Mouse (Mus musculus) heart, embryonic 13.5 days (tissue): ENCODE data around the gene Dock2. TPM values are rescaled to one million over a fixed set of nuclear protein-coding genes. Genes with fewer than 3 reads are reported as not detected.

Experiments
- ATAC-seq: fragments of 200-750 bp; cut with Nextera tagmentation; 2 replicates; pipeline ENCODE4 v1.8.0; 2017; ENCODE audit warnings: moderate TSS enrichment; ENCODE audit not compliant: insufficient number of reproducible peaks, low FRiP score, low TSS enrichment; ENCODE audit errors: extremely low read depth
- H3K27ac ChIP-seq: fragments of 300-500 bp; sonication (generic); replicated peaks from 2 replicates; pipeline ENCODE4 v1.5.1; 2015; ENCODE audit warnings: moderate library complexity, mild to moderate bottlenecking, inconsistent platforms
- H3K27me3 ChIP-seq: fragments of 300-500 bp; sonication (generic); replicated peaks from 2 replicates; pipeline ENCODE4 v1.6.1; 2015; ENCODE audit warnings: mild to moderate bottlenecking, inconsistent platforms
- H3K36me3 ChIP-seq: fragments of 300-500 bp; sonication (generic); 2 replicates; pipeline ENCODE4 v1.6.1; 2015; ENCODE audit warnings: mild to moderate bottlenecking, inconsistent platforms
- H3K4me1 ChIP-seq: fragments of 300-500 bp; sonication (generic); 2 replicates; pipeline ENCODE4 v1.6.1; 2015; ENCODE audit warnings: inconsistent platforms
- H3K4me2 ChIP-seq: fragments of 300-500 bp; sonication (generic); 2 replicates; pipeline ENCODE4 v1.6.1; 2015; ENCODE audit warnings: inconsistent platforms, mild to moderate bottlenecking, moderate library complexity
- H3K4me3 ChIP-seq: fragments of 300-500 bp; sonication (generic); 2 replicates; pipeline ENCODE4 v1.5.1; 2015; ENCODE audit warnings: moderate library complexity, mild to moderate bottlenecking, inconsistent platforms
- H3K9ac ChIP-seq: fragments of 300-500 bp; sonication (generic); 2 replicates; pipeline ENCODE4 v1.6.1; 2015; ENCODE audit warnings: inconsistent platforms, mild to moderate bottlenecking, moderate library complexity
- H3K9me3 ChIP-seq: fragments of 300-500 bp; sonication (generic); 2 replicates; pipeline ENCODE4 v1.6.1; 2016; ENCODE audit warnings: inconsistent platforms
- WGBS: fragments of 180-500 bp; shearing (Covaris S2); methylation state at CpG from one replicate; pipeline ENCODE4 v1.1.7; 2015; ENCODE audit warnings: mixed read lengths; 5-methylcytosine and 5-hydroxymethylcytosine counted together
- polyA plus RNA-seq: library from polyadenylated mRNA; unstranded; fragments of >200 nt; fragmentation: Nextera tagmentation; extraction: Ambion mirVana; gene quantifications from 2 replicates; pipeline ENCODE4 v1.2.1, GENCODE M21; 2015

The Dock2 gene
- polyA plus RNA-seq, 1 experiment from 2014 or later = 0.80 TPM

DNA sequence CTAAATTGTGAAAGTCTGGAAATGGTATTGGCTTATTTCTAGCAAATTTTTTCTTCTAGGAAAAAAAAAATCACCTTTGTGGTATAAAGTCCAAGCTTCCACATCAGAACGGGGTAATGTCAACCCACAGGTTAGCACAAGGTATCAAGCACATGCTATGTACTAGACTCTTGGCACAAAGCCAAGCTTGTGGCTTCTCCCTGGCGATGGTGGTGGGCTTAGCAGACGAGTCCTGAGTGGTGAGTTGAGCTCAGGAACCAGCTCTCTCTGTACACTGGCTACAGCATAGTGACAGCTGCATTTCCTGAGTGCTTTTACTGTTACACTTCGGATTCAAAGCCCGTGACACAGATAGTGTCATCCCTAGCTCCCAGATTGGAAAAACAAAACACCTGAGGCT is 472.0 kb downstream of the Dock2 start:
- H3K9me3 ChIP-seq = no peaks in the 10 kb centered on the region
- H3K27me3 ChIP-seq = 0 out of 2 replicates have a peak, but pooled peaks cover under 1% of the 10 kb centered on the region
- H3K4me1 ChIP-seq = no peaks in the 10 kb centered on the region
- H3K36me3 ChIP-seq = no peaks in the 10 kb centered on the region
- whole genome bisulfite sequencing = 48% methylated on average over 5 of the region's 5 CpGs
- H3K4me2 ChIP-seq = no peak overlapping the region
- H3K27ac ChIP-seq = no peak overlapping the region
- H3K4me3 ChIP-seq = no peak overlapping the region
- H3K9ac ChIP-seq = no peak overlapping the region
- no peak for ATAC-seq

DNA sequence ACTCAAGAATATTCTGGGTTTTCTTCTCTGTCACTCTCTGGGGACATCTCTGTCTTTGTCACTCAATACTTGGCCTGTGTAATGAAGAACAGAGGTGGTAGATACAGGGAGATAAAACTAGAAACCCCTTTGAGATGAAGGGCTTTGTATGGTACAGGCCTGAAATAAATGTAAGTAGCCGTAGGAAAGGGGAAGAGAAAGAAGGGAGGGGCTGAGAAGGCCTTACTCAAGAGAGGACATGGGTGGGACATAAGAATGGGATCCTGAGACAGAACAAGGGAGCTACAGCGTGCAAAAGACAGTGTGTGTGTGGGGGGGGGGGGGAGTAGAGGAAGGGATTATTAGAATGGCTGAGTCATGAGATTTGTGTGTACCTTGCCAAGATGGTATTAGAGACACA is 474.3 kb downstream of the Dock2 start:
- H3K4me3 ChIP-seq = no peak overlapping the region
- H3K4me2 ChIP-seq = no peak overlapping the region
- no peaks in the 10 kb centered on the region for H3K4me1 ChIP-seq
- H3K9me3 ChIP-seq = no peaks in the 10 kb centered on the region
- no peak overlapping the region for H3K9ac ChIP-seq
- no peaks in the 10 kb centered on the region for H3K36me3 ChIP-seq
- H3K27me3 ChIP-seq = no peaks in the 10 kb centered on the region
- WGBS = 53% methylated on average over 2 of the region's 2 CpGs
- no peak overlapping the region for H3K27ac ChIP-seq
- ATAC-seq = no peak

DNA sequence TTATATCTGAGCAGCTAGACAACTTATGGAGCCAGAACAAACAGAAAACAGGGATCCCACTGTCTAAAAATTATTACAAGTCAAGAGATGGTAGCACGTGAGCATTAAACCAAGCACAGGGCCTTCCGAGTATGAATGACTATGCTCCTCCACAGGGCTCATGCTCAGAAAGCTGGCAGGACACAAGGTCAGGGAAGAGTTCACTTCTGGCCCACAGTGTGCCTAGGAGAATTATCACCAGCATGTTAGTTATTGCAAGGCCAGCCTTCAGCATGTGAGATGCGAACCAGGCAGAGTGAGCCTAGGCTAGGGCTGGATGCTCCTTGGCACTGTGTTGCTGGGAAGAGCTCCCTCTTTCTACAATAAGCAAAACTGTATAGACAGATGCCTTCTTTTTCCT is 475.0 kb downstream of the Dock2 start:
- WGBS = 89% methylated on average over 3 of the region's 3 CpGs
- H3K4me2 ChIP-seq = no peak overlapping the region
- no peak for ATAC-seq
- H3K27me3 ChIP-seq = no peaks in the 10 kb centered on the region
- H3K4me3 ChIP-seq = no peak overlapping the region
- no peaks in the 10 kb centered on the region for H3K36me3 ChIP-seq
- H3K27ac ChIP-seq = no peak overlapping the region
- H3K9me3 ChIP-seq = no peaks in the 10 kb centered on the region
- H3K9ac ChIP-seq = no peak overlapping the region
- H3K4me1 ChIP-seq = no peaks in the 10 kb centered on the region

DNA sequence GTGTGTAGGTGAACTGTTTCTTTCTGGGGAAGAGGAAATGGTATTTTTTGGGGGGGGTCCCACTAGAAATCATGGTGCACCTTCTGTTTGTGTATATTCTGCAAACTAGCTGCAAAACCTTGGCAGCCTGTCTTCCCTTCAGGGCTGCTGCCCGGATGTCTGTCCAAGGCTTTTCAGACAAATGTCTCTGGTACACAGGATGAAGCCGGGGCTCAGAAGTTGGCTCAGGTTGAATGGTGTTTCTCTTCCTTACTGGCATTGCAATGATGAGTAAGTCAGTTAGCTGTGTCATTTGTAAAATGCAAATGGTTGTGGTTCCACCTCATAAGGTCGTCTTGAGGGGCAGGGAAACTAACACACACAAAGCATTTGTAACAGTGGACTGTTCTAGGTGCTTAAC is 477.5 kb downstream of the Dock2 start:
- H3K9ac ChIP-seq = no peak overlapping the region
- ATAC-seq = no peak

DNA sequence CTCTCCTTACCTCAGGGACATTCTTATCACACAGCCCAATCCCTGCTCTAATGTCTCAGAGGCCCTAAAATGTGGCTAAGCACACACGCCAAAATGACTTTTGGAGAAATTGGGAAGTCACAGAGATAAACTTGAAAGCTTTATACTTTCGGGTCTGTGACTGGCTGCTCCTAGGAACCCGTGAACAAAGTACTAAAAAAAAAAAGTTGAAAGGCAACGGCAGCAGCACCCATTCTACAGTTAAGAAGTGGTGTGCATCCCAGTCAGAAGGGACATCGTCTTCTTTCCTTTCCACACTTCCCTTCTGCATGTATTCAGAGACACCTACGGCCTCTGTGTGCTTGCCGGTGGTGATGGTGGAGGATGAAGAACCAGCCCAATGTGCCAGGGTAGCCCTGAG is 483.6 kb downstream of the Dock2 start:
- no peak overlapping the region for H3K27ac ChIP-seq
- H3K4me2 ChIP-seq = no peak overlapping the region
- no peak overlapping the region for H3K4me3 ChIP-seq
- ATAC-seq = no peak
- no peaks in the 10 kb centered on the region for H3K4me1 ChIP-seq
- H3K9me3 ChIP-seq = no peaks in the 10 kb centered on the region
- no peaks in the 10 kb centered on the region for H3K36me3 ChIP-seq
- H3K27me3 ChIP-seq = no peaks in the 10 kb centered on the region
- H3K9ac ChIP-seq = no peak overlapping the region
- WGBS = 77% methylated on average over 7 of the region's 7 CpGs

More for the DNA sequence above, 477.5 kb downstream of the Dock2 start:
- Histone ChIP-seq H3K9me3 (no peaks in the 10 kb centered on the region), H3K27ac (no peak overlapping the region), H3K36me3 (no peaks in the 10 kb centered on the region), H3K4me1 (no peaks in the 10 kb centered on the region), H3K4me2 (no peak overlapping the region), H3K4me3 (no peak overlapping the region), H3K27me3 (no peaks in the 10 kb centered on the region)
- WGBS = 69% methylated on average over 3 of the region's 3 CpGs

DNA sequence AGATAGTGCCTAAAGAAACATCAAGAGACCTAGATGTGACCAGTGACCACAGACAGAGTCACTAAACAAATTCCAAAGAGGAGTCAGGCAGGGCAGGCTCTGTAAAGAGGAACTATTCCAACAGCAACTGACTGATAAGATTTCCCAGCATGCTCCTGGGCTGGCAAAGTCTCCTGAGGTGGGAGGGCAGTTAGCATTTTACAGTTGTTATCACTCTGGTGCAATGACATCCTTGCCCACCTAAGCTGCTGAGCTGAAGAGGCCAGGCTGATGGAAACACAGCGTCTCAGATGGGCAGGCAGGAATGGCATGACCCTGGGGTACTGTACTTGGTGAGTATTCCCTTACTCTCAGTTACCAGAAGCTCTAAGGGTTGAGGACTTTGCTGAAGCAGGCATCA is 484.1 kb downstream of the Dock2 start:
- H3K9ac ChIP-seq = no peak overlapping the region
- no peaks in the 10 kb centered on the region for H3K36me3 ChIP-seq
- 62% methylated on average over 1 of the region's 1 CpGs for WGBS
- H3K4me2 ChIP-seq = no peak overlapping the region
- H3K4me1 ChIP-seq = no peaks in the 10 kb centered on the region
- ATAC-seq = no peak
- H3K27ac ChIP-seq = no peak overlapping the region
- H3K9me3 ChIP-seq = no peaks in the 10 kb centered on the region
- H3K4me3 ChIP-seq = no peak overlapping the region
- no peaks in the 10 kb centered on the region for H3K27me3 ChIP-seq

DNA sequence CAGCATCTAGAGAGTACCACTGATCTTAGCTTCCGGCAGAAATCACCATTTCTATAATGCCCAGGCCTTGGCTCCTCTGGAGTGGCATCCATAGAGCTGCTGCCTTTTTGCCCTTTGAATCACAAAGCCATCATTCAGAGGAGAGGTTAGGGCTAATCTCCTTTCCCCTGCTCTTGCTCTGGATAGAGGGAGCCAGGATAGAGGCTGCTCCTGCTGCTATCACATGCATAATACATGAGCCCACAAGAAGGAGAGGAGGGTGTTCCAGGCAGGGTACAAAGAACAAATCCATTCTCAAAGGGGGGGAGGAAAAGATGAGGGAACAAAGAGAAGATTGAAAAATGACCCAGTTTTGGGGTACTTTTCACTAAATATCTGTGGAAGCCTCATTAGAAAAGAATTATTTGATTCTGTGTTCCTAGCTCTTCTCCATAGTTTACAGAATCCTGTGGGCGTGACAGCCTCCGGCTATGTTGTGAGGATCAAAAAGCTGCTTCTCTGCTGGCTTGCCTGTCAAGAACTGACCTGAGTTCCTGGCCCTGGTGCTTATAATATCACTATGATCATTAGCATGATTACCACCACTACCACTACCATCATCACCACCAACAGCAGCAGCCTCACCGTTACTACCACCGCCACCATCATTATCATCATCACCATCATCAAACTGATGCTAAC is 485.9 kb downstream of the Dock2 start:
- Histone ChIP-seq H3K27me3 (no peaks in the 10 kb centered on the region), H3K4me2 (no peak overlapping the region), H3K27ac (no peak overlapping the region), H3K4me1 (no peaks in the 10 kb centered on the region), H3K9ac (no peak overlapping the region), H3K9me3 (no peaks in the 10 kb centered on the region), H3K36me3 (no peaks in the 10 kb centered on the region), H3K4me3 (no peak overlapping the region)
- ATAC-seq = no peak
- WGBS = 78% methylated on average over 5 of the region's 5 CpGs

DNA sequence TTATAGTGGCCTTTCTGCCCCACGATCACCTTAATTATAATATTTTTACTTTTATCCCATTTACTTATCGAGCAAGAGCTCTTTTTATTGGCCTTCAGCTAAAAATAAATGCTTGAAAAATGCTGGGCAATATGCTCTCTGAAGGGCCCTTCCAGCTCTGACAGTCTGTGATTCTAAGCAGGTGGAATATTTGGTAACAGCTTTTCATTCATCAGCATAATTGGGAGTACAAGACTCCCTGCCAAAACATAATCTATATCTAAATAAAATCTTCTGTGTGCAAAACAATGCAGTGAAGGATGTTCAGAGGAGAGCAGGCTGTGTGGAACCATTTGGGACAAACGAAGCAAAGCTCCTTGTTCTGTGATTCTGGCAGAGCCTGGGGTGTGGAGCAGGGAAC is 492.4 kb downstream of the Dock2 start:
- Histone ChIP-seq H3K4me3 (no peak overlapping the region), H3K4me1 (no peaks in the 10 kb centered on the region), H3K27ac (no peak overlapping the region), H3K4me2 (no peak overlapping the region), H3K9me3 (no peaks in the 10 kb centered on the region), H3K27me3 (no peaks in the 10 kb centered on the region), H3K9ac (no peak overlapping the region), H3K36me3 (no peaks in the 10 kb centered on the region)
- ATAC-seq = no peak
- 66% methylated on average over 3 of the region's 3 CpGs for WGBS

DNA sequence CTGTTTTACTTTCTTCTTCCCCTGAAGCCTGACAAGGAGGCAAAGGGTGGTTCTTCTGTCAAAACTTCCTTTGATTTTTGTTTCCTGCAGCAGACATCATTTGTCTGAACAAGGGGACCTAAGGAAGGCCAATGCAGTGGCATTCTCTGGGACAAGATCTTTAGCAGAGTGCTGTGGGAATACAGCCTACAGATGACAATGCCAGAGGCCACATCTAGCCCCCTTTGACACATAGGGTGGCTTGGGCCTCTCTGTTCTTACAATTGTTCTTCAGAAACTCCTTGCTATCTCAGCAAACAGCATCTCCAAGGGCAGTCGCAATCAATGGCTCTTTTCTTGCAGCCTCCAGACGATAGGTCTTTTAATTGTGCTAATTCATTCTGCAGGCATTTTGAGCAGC is 493.0 kb downstream of the Dock2 start:
- Histone ChIP-seq H3K27me3 (no peaks in the 10 kb centered on the region), H3K4me3 (no peak overlapping the region), H3K9me3 (no peaks in the 10 kb centered on the region), H3K4me2 (no peak overlapping the region), H3K4me1 (no peaks in the 10 kb centered on the region), H3K27ac (no peak overlapping the region), H3K9ac (no peak overlapping the region), H3K36me3 (no peaks in the 10 kb centered on the region)
- ATAC-seq = no peak
- WGBS = 54% methylated on average over 2 of the region's 2 CpGs

DNA sequence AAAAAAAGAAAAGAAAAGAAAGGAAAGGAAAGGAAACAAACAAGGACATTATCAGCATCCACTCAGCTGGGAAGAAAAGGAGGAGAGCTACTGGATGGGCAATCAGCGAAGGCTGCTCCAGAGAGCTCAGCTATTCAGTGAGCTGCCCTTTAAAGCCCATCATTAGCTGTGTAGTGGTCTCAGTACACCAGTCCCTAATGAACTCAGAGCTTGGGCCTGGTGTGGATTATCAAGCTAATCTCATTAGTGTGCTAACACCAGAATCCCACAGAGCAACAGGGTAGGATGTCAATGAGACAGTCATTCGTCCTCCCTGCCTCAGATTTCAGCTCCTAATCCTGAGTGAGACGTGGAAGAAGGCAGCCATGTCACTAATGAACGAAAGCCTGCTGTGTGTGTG is 493.4 kb downstream of the Dock2 start:
- no peaks in the 10 kb centered on the region for H3K4me1 ChIP-seq
- H3K27me3 ChIP-seq = no peaks in the 10 kb centered on the region
- WGBS = 47% methylated on average over 4 of the region's 4 CpGs
- no peak overlapping the region for H3K4me3 ChIP-seq
- no peak overlapping the region for H3K27ac ChIP-seq
- no peak overlapping the region for H3K4me2 ChIP-seq
- no peaks in the 10 kb centered on the region for H3K36me3 ChIP-seq
- no peaks in the 10 kb centered on the region for H3K9me3 ChIP-seq
- H3K9ac ChIP-seq = no peak overlapping the region
- no peak for ATAC-seq

DNA sequence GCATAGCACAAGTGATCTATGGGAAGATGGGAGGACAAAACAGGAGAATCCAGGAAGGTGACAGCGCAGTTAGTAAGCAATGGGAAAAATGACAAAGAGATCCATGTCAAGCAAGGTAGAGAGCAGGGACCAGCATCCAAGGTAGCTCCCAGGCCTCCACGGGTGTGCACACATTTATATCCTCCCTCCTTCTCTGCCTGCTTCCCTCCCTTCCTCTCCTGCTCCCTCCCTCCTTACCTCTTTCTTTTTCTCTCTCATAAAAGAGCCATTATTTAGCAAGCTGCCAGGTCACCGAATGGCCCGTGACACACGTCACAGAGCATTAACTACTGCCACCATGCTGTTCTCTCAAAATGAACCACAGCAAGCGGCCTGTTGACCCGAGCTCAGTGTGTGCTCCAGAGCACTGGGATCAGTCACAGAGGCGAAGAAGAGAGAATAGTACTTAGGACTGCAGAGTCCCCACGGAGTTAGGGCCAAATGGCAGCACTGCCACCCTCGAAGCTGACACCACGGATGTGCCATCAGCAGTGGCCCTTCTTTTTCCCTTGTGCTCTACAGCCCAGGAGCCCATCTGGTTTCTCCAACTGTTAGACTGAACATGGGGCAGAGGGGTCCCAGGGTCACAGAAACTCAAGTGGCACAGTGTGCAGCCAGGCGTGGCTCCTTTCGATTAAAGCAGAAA is 499.4 kb downstream of the Dock2 start:
- H3K9ac ChIP-seq = no peak overlapping the region
- ATAC-seq = no peak
- H3K27me3 ChIP-seq = peaks cover 9% of the 10 kb centered on the region; the same call in 1 of the 2 replicates
- no peaks in the 10 kb centered on the region for H3K4me1 ChIP-seq
- 51% methylated on average over 13 of the region's 13 CpGs for WGBS
- no peaks in the 10 kb centered on the region for H3K9me3 ChIP-seq
- H3K4me3 ChIP-seq = no peak overlapping the region
- H3K4me2 ChIP-seq = no peak overlapping the region
- no peaks in the 10 kb centered on the region for H3K36me3 ChIP-seq
- H3K27ac ChIP-seq = no peak overlapping the region

DNA sequence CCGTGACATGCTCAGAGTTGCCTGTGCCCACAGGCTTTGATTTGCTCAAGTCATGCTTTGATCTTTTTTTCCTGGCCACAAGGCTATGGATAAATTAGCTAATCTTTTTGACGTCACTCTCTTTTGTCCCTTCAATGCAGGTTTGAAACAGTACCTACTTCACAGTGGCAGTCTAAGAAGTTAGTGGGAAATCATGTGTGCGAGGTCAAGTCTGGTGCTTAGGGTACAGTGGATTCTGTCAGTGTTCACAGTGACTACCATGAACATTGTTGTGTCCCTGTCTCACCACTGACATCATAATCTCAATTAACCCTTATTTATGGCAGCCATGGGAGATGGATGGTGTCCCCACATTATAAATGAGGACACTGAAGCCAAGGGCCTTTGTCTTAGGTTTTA is 506.6 kb downstream of the Dock2 start:
- H3K4me3 ChIP-seq = no peak overlapping the region
- 74% methylated on average over 3 of the region's 3 CpGs for WGBS
- no peak overlapping the region for H3K4me2 ChIP-seq
- H3K27me3 ChIP-seq = no peaks in the 10 kb centered on the region
- ATAC-seq = no peak
- H3K36me3 ChIP-seq = no peaks in the 10 kb centered on the region
- no peak overlapping the region for H3K27ac ChIP-seq
- H3K9me3 ChIP-seq = no peaks in the 10 kb centered on the region
- no peak overlapping the region for H3K9ac ChIP-seq
- no peaks in the 10 kb centered on the region for H3K4me1 ChIP-seq
